Mouse (Mus musculus): Measurements from ENCODE around the gene Fndc3b. TPM values are rescaled to one million over a fixed set of nuclear protein-coding genes. Genes with fewer than 3 reads are reported as not detected.

The Fndc3b gene
- polyA plus RNA-seq, 1 experiment: 0.04 TPM

GRCm38 (mm10) chr3:27573458-27573857, 137.6 kb downstream of the Fndc3b start:
- no peaks in the 10 kb centered on the region for H3K27me3 ChIP-seq (ENCODE audit: control insufficient read depth)
- TF ChIP-seq GATA1 (IDR thresholded peaks at IDR 0.05; ENCODE audit: low read length) (no peak), TAL1 (IDR thresholded peaks at IDR 0.05; ENCODE audit: low read length) (no peak)
- H3K9me3 ChIP-seq (ENCODE audit: control insufficient read depth, low read length): no peaks in the 10 kb centered on the region
- H3K36me3 ChIP-seq (ENCODE audit: control insufficient read depth): no peaks in the 10 kb centered on the region
- no peaks in the 10 kb centered on the region for H3K4me1 ChIP-seq (ENCODE audit: control insufficient read depth)
- H3K4me3 ChIP-seq (replicated peaks): no peak overlapping the region

- Histone ChIP-seq H3K36me3 (ENCODE audit: control insufficient read depth) (no peaks in the 10 kb centered on the region), H3K9me3 (ENCODE audit: control insufficient read depth, low read length) (no peaks in the 10 kb centered on the region), H3K4me1 (ENCODE audit: control insufficient read depth) (no peaks in the 10 kb centered on the region), H3K27me3 (ENCODE audit: control insufficient read depth) (no peaks in the 10 kb centered on the region), H3K4me3 (replicated peaks) (no peak overlapping the region)
- TF ChIP-seq GATA1 (IDR thresholded peaks at IDR 0.05; ENCODE audit: low read length) (no peak), TAL1 (IDR thresholded peaks at IDR 0.05; ENCODE audit: low read length) (no peak)
Measured at GRCm38 (mm10) chr3:27572305-27572704, 138.8 kb downstream of the Fndc3b start.

- Histone ChIP-seq H3K4me1 (ENCODE audit: control insufficient read depth) (no peaks in the 10 kb centered on the region), H3K27me3 (ENCODE audit: control insufficient read depth) (no peaks in the 10 kb centered on the region), H3K36me3 (ENCODE audit: control insufficient read depth) (no peaks in the 10 kb centered on the region), H3K4me3 (replicated peaks) (no peak overlapping the region), H3K9me3 (ENCODE audit: control insufficient read depth, low read length) (no peaks in the 10 kb centered on the region)
- TF ChIP-seq GATA1 (IDR thresholded peaks at IDR 0.05; ENCODE audit: low read length) (no peak), TAL1 (IDR thresholded peaks at IDR 0.05; ENCODE audit: low read length) (no peak)
Measured at GRCm38 (mm10) chr3:27565314-27565713, 145.8 kb downstream of the Fndc3b start.

- H3K4me3 ChIP-seq (replicated peaks): no peak overlapping the region
- no peak for TF ChIP-seq GATA1 (IDR thresholded peaks at IDR 0.05; ENCODE audit: low read length)
- no peak for TF ChIP-seq TAL1 (IDR thresholded peaks at IDR 0.05; ENCODE audit: low read length)
- H3K36me3 ChIP-seq (ENCODE audit: control insufficient read depth): no peaks in the 10 kb centered on the region
- no peaks in the 10 kb centered on the region for H3K9me3 ChIP-seq (ENCODE audit: control insufficient read depth, low read length)
- H3K27me3 ChIP-seq (ENCODE audit: control insufficient read depth): no peaks in the 10 kb centered on the region
- H3K4me1 ChIP-seq (ENCODE audit: control insufficient read depth): no peaks in the 10 kb centered on the region
Measured at GRCm38 (mm10) chr3:27563047-27563624, 148.0 kb downstream of the Fndc3b start.

- Histone ChIP-seq H3K4me3 (replicated peaks) (no peak overlapping the region), H3K9me3 (ENCODE audit: control insufficient read depth, low read length) (no peaks in the 10 kb centered on the region), H3K4me1 (ENCODE audit: control insufficient read depth) (no peaks in the 10 kb centered on the region), H3K27me3 (ENCODE audit: control insufficient read depth) (no peaks in the 10 kb centered on the region), H3K36me3 (ENCODE audit: control insufficient read depth) (no peaks in the 10 kb centered on the region)
- TF ChIP-seq TAL1 (IDR thresholded peaks at IDR 0.05; ENCODE audit: low read length): no peak
- TF ChIP-seq GATA1 (IDR thresholded peaks at IDR 0.05; ENCODE audit: low read length): no peak
Measured at GRCm38 (mm10) chr3:27562476-27562875, 148.6 kb downstream of the Fndc3b start.

- Histone ChIP-seq H3K9me3 (ENCODE audit: control insufficient read depth, low read length) (no peaks in the 10 kb centered on the region), H3K36me3 (ENCODE audit: control insufficient read depth) (no peaks in the 10 kb centered on the region), H3K4me1 (ENCODE audit: control insufficient read depth) (no peaks in the 10 kb centered on the region), H3K27me3 (ENCODE audit: control insufficient read depth) (no peaks in the 10 kb centered on the region), H3K4me3 (replicated peaks) (no peak overlapping the region)
- no peak for TF ChIP-seq GATA1 (IDR thresholded peaks at IDR 0.05; ENCODE audit: low read length)
- TF ChIP-seq TAL1 (IDR thresholded peaks at IDR 0.05; ENCODE audit: low read length): no peak
Measured at GRCm38 (mm10) chr3:27561921-27562320, 149.2 kb downstream of the Fndc3b start.

GRCm38 (mm10) chr3:27559316-27559715, 151.8 kb downstream of the Fndc3b start:
- no peak for TF ChIP-seq TAL1 (IDR thresholded peaks at IDR 0.05; ENCODE audit: low read length)
- no peak for TF ChIP-seq GATA1 (IDR thresholded peaks at IDR 0.05; ENCODE audit: low read length)
- Histone ChIP-seq H3K36me3 (ENCODE audit: control insufficient read depth) (peaks cover 2% of the 10 kb centered on the region; the same call in 1 of the 2 replicates), H3K27me3 (ENCODE audit: control insufficient read depth) (no peaks in the 10 kb centered on the region), H3K4me1 (ENCODE audit: control insufficient read depth) (no peaks in the 10 kb centered on the region), H3K9me3 (ENCODE audit: control insufficient read depth, low read length) (no peaks in the 10 kb centered on the region), H3K4me3 (replicated peaks) (no peak overlapping the region)

- H3K9me3 ChIP-seq (ENCODE audit: control insufficient read depth, low read length): no peaks in the 10 kb centered on the region
- H3K4me3 ChIP-seq (replicated peaks): no peak overlapping the region
- peaks cover 2% of the 10 kb centered on the region; the same call in 1 of the 2 replicates for H3K36me3 ChIP-seq (ENCODE audit: control insufficient read depth)
- no peak for TF ChIP-seq TAL1 (IDR thresholded peaks at IDR 0.05; ENCODE audit: low read length)
- no peak for TF ChIP-seq GATA1 (IDR thresholded peaks at IDR 0.05; ENCODE audit: low read length)
- no peaks in the 10 kb centered on the region for H3K4me1 ChIP-seq (ENCODE audit: control insufficient read depth)
- no peaks in the 10 kb centered on the region for H3K27me3 ChIP-seq (ENCODE audit: control insufficient read depth)
Measured at GRCm38 (mm10) chr3:27557100-27558004, 153.8 kb downstream of the Fndc3b start.

GRCm38 (mm10) chr3:27555401-27555940, 155.6 kb downstream of the Fndc3b start:
- Histone ChIP-seq H3K9me3 (ENCODE audit: control insufficient read depth, low read length) (no peaks in the 10 kb centered on the region), H3K4me3 (replicated peaks) (no peak overlapping the region), H3K36me3 (ENCODE audit: control insufficient read depth) (peaks cover 2% of the 10 kb centered on the region; the same call in 1 of the 2 replicates), H3K4me1 (ENCODE audit: control insufficient read depth) (no peaks in the 10 kb centered on the region), H3K27me3 (ENCODE audit: control insufficient read depth) (no peaks in the 10 kb centered on the region)
- TF ChIP-seq GATA1 (IDR thresholded peaks at IDR 0.05; ENCODE audit: low read length): no peak
- no peak for TF ChIP-seq TAL1 (IDR thresholded peaks at IDR 0.05; ENCODE audit: low read length)
